Mouse (Mus musculus) C2C12 (cell line): ENCODE data around the gene H2-Oa. TPM values are rescaled to one million over a fixed set of nuclear protein-coding genes. Genes with fewer than 3 reads are reported as not detected.

Experiments
- H3K27me3 ChIP-seq: one replicate; pipeline ENCODE4 v1.6.1; 2011; ENCODE audit not compliant: control insufficient read depth, insufficient read depth, insufficient read length
- H3K36me3 ChIP-seq: one replicate; pipeline ENCODE4 v1.6.1; 2011; ENCODE audit not compliant: control insufficient read depth, insufficient read depth
- H3K4me3 ChIP-seq: one replicate; pipeline ENCODE4 v1.5.1; 2011; ENCODE audit warnings: mild to moderate bottlenecking, control low read depth; ENCODE audit not compliant: poor library complexity, insufficient read depth, severe bottlenecking
- H3K79me2 ChIP-seq: one replicate; pipeline ENCODE4 v1.6.1; 2011; ENCODE audit not compliant: control insufficient read depth, insufficient read depth
- H3K79me3 ChIP-seq: one replicate; pipeline ENCODE4 v1.6.1; 2011; ENCODE audit warnings: low read depth, control low read depth
- H3ac ChIP-seq: one replicate; pipeline ENCODE3; 2011; ENCODE audit warnings: low read depth; ENCODE audit not compliant: control insufficient read depth, insufficient read length
- CEBPB ChIP-seq: IDR thresholded peaks from one replicate; pipeline ENCODE4 v1.6.1; 2011; ENCODE audit warnings: low read depth, mild to moderate bottlenecking, control low read depth, moderate library complexity
- CTCF ChIP-seq: IDR thresholded peaks from one replicate; pipeline ENCODE4 v1.5.1; 2011; ENCODE audit not compliant: control insufficient read depth, insufficient read depth, insufficient read length
- FOSL1 ChIP-seq: IDR thresholded peaks from one replicate; pipeline ENCODE4 v1.8.0; 2011; ENCODE audit warnings: mild to moderate bottlenecking, low read length; ENCODE audit not compliant: poor library complexity, insufficient read depth, severe bottlenecking
- MAX ChIP-seq: IDR thresholded peaks from one replicate; pipeline ENCODE4 v1.6.1; 2011; ENCODE audit warnings: mild to moderate bottlenecking, control low read depth
- MYOD1 ChIP-seq: IDR thresholded peaks from one replicate; pipeline ENCODE4 v1.6.1; 2011; ENCODE audit warnings: low read depth; ENCODE audit not compliant: control insufficient read depth, insufficient read length
- MYOG ChIP-seq: IDR thresholded peaks from one replicate; pipeline ENCODE4 v1.6.1; 2011; ENCODE audit not compliant: control insufficient read depth, insufficient read length; ENCODE audit errors: extremely low read depth
- USF1 ChIP-seq: IDR thresholded peaks from one replicate; pipeline ENCODE4 v1.6.1; 2011; ENCODE audit warnings: low read depth, mild to moderate bottlenecking, control low read depth, moderate library complexity
- polyA plus RNA-seq: library from polyadenylated mRNA; unstranded; fragments of >200 nt; fragmentation: generic; extraction: Trizol; gene quantifications from one replicate; pipeline ENCODE4 v1.2.1, GENCODE M21; 2012; ENCODE audit warnings: missing spikeins

The H2-Oa gene
- polyA plus RNA-seq, 1 experiment = not detected

DNA sequence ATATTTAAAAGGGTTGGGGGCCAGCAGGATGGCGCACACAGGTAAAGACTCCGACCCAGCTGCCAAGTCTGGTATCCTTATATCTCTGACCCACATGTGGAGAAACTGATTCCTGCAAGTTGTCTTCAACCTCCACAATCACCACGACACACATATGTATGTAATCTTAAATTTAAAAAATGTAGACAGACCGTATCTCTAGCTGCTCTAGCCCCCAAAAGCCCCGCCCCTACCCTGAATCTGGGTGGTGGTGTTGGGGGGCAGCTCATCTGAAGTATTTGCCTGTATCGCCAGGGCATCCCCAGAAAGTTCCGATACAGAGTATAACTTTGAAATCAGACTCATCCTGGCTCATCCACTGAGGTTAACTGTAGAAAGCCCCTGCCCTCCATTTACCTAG lies 14.4 kb downstream of the H2-Oa start:
- no peaks in the 10 kb centered on the region for H3K79me3 ChIP-seq
- TF ChIP-seq USF1 = no peak
- no peak for TF ChIP-seq MYOD1
- no peak for TF ChIP-seq MAX
- no peak for TF ChIP-seq FOSL1
- TF ChIP-seq MYOG = no peak
- TF ChIP-seq CEBPB = no peak
- H3K36me3 ChIP-seq = peaks cover 24% of the 10 kb centered on the region
- no peaks in the 10 kb centered on the region for H3K79me2 ChIP-seq
- no peak overlapping the region for H3ac ChIP-seq
- H3K27me3 ChIP-seq = no peaks in the 10 kb centered on the region
- no peak overlapping the region for H3K4me3 ChIP-seq

- Histone ChIP-seq H3K4me3 (no peak overlapping the region), H3K36me3 (peaks cover 32% of the 10 kb centered on the region), H3K27me3 (no peaks in the 10 kb centered on the region), H3K79me3 (no peaks in the 10 kb centered on the region), H3K79me2 (peaks cover 4% of the 10 kb centered on the region), H3ac (no peak overlapping the region)
- TF ChIP-seq CTCF (no peak), CEBPB (no peak), MYOG (no peak), MYOD1 (no peak), MAX (no peak), FOSL1 (no peak), USF1 (no peak)
These were observed 15.1 kb downstream of the H2-Oa start for GRCm38 (mm10) chr17:34107109-34107867.

GRCm38 (mm10) chr17:34108460-34108859 lies 16.3 kb downstream of the H2-Oa start:
- Histone ChIP-seq H3K4me3 (no peak overlapping the region), H3K79me2 (peaks cover 15% of the 10 kb centered on the region), H3K27me3 (no peaks in the 10 kb centered on the region), H3K79me3 (peaks cover 2% of the 10 kb centered on the region), H3ac (no peak overlapping the region), H3K36me3 (peaks cover 43% of the 10 kb centered on the region)
- no peak for TF ChIP-seq MYOD1
- TF ChIP-seq USF1 = no peak
- TF ChIP-seq CTCF = no peak
- TF ChIP-seq FOSL1 = no peak
- TF ChIP-seq CEBPB = no peak
- TF ChIP-seq MAX = no peak
- TF ChIP-seq MYOG = no peak

- Histone ChIP-seq H3K36me3 (peaks cover 51% of the 10 kb centered on the region), H3ac (no peak overlapping the region)
These were observed 17.1 kb downstream of the H2-Oa start for GRCm38 (mm10) chr17:34109038-34109805.

GRCm38 (mm10) chr17:34109806-34110195 lies 17.7 kb downstream of the H2-Oa start:
- peaks cover 15% of the 10 kb centered on the region for H3K79me3 ChIP-seq
- H3K36me3 ChIP-seq = peaks cover 57% of the 10 kb centered on the region
- peaks cover 29% of the 10 kb centered on the region for H3K79me2 ChIP-seq
- no peak overlapping the region for H3K4me3 ChIP-seq
- TF ChIP-seq USF1 (no peak), MYOG (no peak), MAX (no peak), CTCF (no peak), MYOD1 (no peak), FOSL1 (no peak), CEBPB (no peak)
- H3K27me3 ChIP-seq = no peaks in the 10 kb centered on the region
- no peak overlapping the region for H3ac ChIP-seq

More at GRCm38 (mm10) chr17:34109038-34109805, 17.1 kb downstream of the H2-Oa start:
- H3K27me3 ChIP-seq = no peaks in the 10 kb centered on the region
- peaks cover 10% of the 10 kb centered on the region for H3K79me3 ChIP-seq
- TF ChIP-seq CTCF (no peak), CEBPB (no peak), MYOG (no peak)
- peaks cover 23% of the 10 kb centered on the region for H3K79me2 ChIP-seq
- H3K4me3 ChIP-seq = no peak overlapping the region

GRCm38 (mm10) chr17:34110309-34110708 lies 18.2 kb downstream of the H2-Oa start:
- Histone ChIP-seq H3K79me2 (peaks cover 34% of the 10 kb centered on the region), H3ac (no peak overlapping the region), H3K4me3 (no peak overlapping the region), H3K36me3 (peaks cover 62% of the 10 kb centered on the region), H3K27me3 (no peaks in the 10 kb centered on the region), H3K79me3 (peaks cover 20% of the 10 kb centered on the region)
- no peak for TF ChIP-seq CTCF
- no peak for TF ChIP-seq MAX
- TF ChIP-seq MYOG = no peak
- TF ChIP-seq FOSL1 = no peak
- TF ChIP-seq CEBPB = no peak
- no peak for TF ChIP-seq USF1
- TF ChIP-seq MYOD1 = no peak
